21 mouse cellular contexts compared by ENCODE assay signal in the genomic region with DNA sequence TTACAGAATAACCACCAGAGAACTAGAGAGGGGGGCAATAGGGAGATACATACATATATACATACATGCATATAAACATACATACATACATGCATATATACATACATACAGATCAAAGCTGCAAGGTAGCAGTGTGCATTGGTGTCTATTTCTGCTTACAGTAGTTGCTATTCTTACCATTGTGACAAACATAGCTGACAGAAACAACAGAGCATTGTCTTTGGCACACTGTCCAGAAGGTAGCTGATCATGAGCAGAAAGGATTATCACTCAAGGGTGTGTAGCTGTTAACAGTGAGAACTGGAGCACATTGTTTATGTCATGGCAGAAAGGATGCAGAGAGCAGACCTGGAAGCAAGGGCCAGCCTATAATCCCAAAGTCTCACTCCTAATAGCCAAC. TPM values are rescaled to one million over a fixed set of nuclear protein-coding genes. Genes with fewer than 3 reads are reported as not detected.
A peak's percentile ranks its signal among the peaks of the same experiment; 100 is the strongest.
DNase-seq lines count a peak whose midpoint lies in the region; ATAC-seq lines count a peak whose summit lies in the region.
"Had no signal": no experiment of that assay in that cellular context is flagged by ENCODE, and none has a peak within 500 bp of the region (broad histone marks: within the 10 kb centered on the region; RNA-seq: fewer than 3 reads in every experiment).

No protein-coding gene starts in this region.

- H3K4me1 ChIP-seq in forebrain, embryonic 16.5 days (replicated peaks; ENCODE audit: control insufficient read depth, insufficient read depth, low read length) = peaks cover 16% of the 10 kb centered on the region
- H3K4me1 ChIP-seq in forebrain, embryonic 12.5 days = peaks cover 16% of the 10 kb centered on the region; the same call in 1 of the 2 replicates
- peaks cover 0 to 41% of the 10 kb centered on the region in 2 experiments; a peak in 3 of 4 replicates for H3K4me1 ChIP-seq in heart, embryonic 14.5 days (ENCODE audit: control insufficient read depth in 2 of 2, insufficient read depth in 2 of 2, low read length in 2 of 2)

- H3K9ac ChIP-seq in forebrain, embryonic 16.5 days (replicated peaks; ENCODE audit: low read depth, low read length) = no peak overlapping the region
- H3K9ac ChIP-seq in forebrain, embryonic 12.5 days = no peak overlapping the region
- H3K9ac ChIP-seq in heart, embryonic 14.5 days (ENCODE audit: low read length) = no peak overlapping the region
- H3K9ac ChIP-seq: embryonic facial prominence, embryonic 15.5 days; hindbrain, embryonic 14.5 days; limb, embryonic 15.5 days had no signal

- ATAC-seq in forebrain, embryonic 16.5 days = 0 out of 2 replicates have a peak, but pooled peaks have one; percentile 9
- no peak; the same call in 1 of the 2 replicates for ATAC-seq in forebrain, embryonic 12.5 days (ENCODE audit: low FRiP score)
- ATAC-seq in heart, embryonic 14.5 days (ENCODE audit: insufficient number of reproducible peaks, insufficient read depth, low FRiP score, low read depth) = 0 out of 2 replicates have a peak, but pooled peaks have one; percentile 31
- ATAC-seq: activated CD4-positive, CD25-positive, alpha-beta regulatory T cell, adult 4 months; inflammation-experienced regulatory T-cells, adult 6 months had no signal

- DNase-seq in heart, postnatal 4 days = no peak
- DNase-seq in retina, postnatal 1 day = peak; percentile 18
- DNase-seq in retina, embryonic 14.5 days (ENCODE audit: low spot score) = no peak
- no peak for DNase-seq in testis, postnatal 14 days (ENCODE audit: low spot score)
- DNase-seq: adrenal gland, postnatal 10 days; cerebellum, adult 9-10 months; gastrocnemius, postnatal 25 days; kidney, adult 18-20 months; kidney, postnatal 4 days; left cerebral cortex, postnatal 4 days; right cerebral cortex, postnatal 14 days had no signal

- peak overlapping the region; percentile 12; the same call in 1 of the 2 replicates for H3K27ac ChIP-seq in forebrain, embryonic 16.5 days (ENCODE audit: low read length)
- no peak overlapping the region for H3K27ac ChIP-seq in forebrain, embryonic 12.5 days
- H3K27ac ChIP-seq in heart, embryonic 14.5 days (replicated peaks in 1 of 2; ENCODE audit: control insufficient read depth in 1 of 2, insufficient read depth in 1 of 2, low read depth in 2 of 2, low read length in 2 of 2) = peak overlapping the region; percentile 8 to 72; a peak in 3 of 4 replicates
- H3K27ac ChIP-seq: embryonic facial prominence, embryonic 15.5 days; hindbrain, embryonic 14.5 days; left cerebral cortex, adult 2 months; limb, embryonic 15.5 days; macrophage had no signal

- H3K4me2 ChIP-seq in forebrain, embryonic 16.5 days (ENCODE audit: low read length) = no peak overlapping the region
- H3K4me2 ChIP-seq in forebrain, embryonic 12.5 days = no peak overlapping the region
- peak overlapping the region; percentile 26 for H3K4me2 ChIP-seq in heart, embryonic 14.5 days (ENCODE audit: low read length)
- H3K4me2 ChIP-seq: embryonic facial prominence, embryonic 15.5 days; hindbrain, embryonic 14.5 days; limb, embryonic 15.5 days had no signal

- H3K27me3 ChIP-seq in forebrain, embryonic 16.5 days (replicated peaks; ENCODE audit: control insufficient read depth, insufficient read depth, low read length) = no peaks in the 10 kb centered on the region
- H3K27me3 ChIP-seq in forebrain, embryonic 12.5 days = no peaks in the 10 kb centered on the region
- no peaks in the 10 kb centered on the region for H3K27me3 ChIP-seq in heart, embryonic 14.5 days (ENCODE audit: control insufficient read depth, insufficient read depth, low read length)
- H3K27me3 ChIP-seq: embryonic facial prominence, embryonic 15.5 days; limb, embryonic 15.5 days had no signal

- H3K4me3 ChIP-seq in forebrain, embryonic 16.5 days (replicated peaks; ENCODE audit: low read length) = no peak overlapping the region
- H3K4me3 ChIP-seq in forebrain, embryonic 12.5 days (replicated peaks) = no peak overlapping the region
- no peak overlapping the region for H3K4me3 ChIP-seq in heart, embryonic 14.5 days (ENCODE audit: control insufficient read depth in 1 of 2, insufficient read depth in 1 of 2, low read depth in 1 of 2, low read length in 2 of 2)
- H3K4me3 ChIP-seq: embryonic facial prominence, embryonic 15.5 days; left cerebral cortex, adult 2 months; limb, embryonic 15.5 days had no signal

- H3K9me3 ChIP-seq in forebrain, embryonic 16.5 days (ENCODE audit: control insufficient read depth, low read length) = no peaks in the 10 kb centered on the region
- no peaks in the 10 kb centered on the region for H3K9me3 ChIP-seq in forebrain, embryonic 12.5 days
- no peaks in the 10 kb centered on the region for H3K9me3 ChIP-seq in heart, embryonic 14.5 days (ENCODE audit: control insufficient read depth, low read length)
- H3K9me3 ChIP-seq: embryonic facial prominence, embryonic 15.5 days; limb, embryonic 15.5 days had no signal

- H3K36me3 ChIP-seq in forebrain, embryonic 16.5 days (ENCODE audit: control insufficient read depth, insufficient read depth) = no peaks in the 10 kb centered on the region
- H3K36me3 ChIP-seq in forebrain, embryonic 12.5 days (replicated peaks) = no peaks in the 10 kb centered on the region
- no peaks in the 10 kb centered on the region for H3K36me3 ChIP-seq in heart, embryonic 14.5 days (ENCODE audit: control insufficient read depth, insufficient read depth, low read length)
- H3K36me3 ChIP-seq: embryonic facial prominence, embryonic 15.5 days; limb, embryonic 15.5 days had no signal

RNA-seq across cellular contexts. Expression of a gene that starts 22.1 kb away (rescaled TPM):
- polyA plus RNA-seq in forebrain, embryonic 16.5 days (2015; fragmentation: Nextera tagmentation; extraction: Ambion mirVana) = 8.0 and 10.3 TPM in 2 replicates
- 9.2 and 10.6 TPM in 2 replicates for polyA plus RNA-seq in forebrain, embryonic 12.5 days (2016; fragmentation: Nextera tagmentation; extraction: Ambion mirVana)
- polyA plus RNA-seq in heart, embryonic 14.5 days (2014; fragmentation: Nextera tagmentation; extraction: Ambion mirVana) = 15.6 and 18.1 TPM in 2 replicates
- total RNA-seq in heart, postnatal 4 days (2021) = 100 to 1,000 TPM; 134 to 135 TPM
